Comparison of ENCODE assay signal across 14 mouse cellular contexts in genomic region chr3:17788334-17788720, GRCm38 (mm10).
DNase-seq lines count a peak whose midpoint lies in the region; ATAC-seq and TF ChIP-seq lines count a peak whose summit lies in the region.
"Had no signal": no experiment of that assay in that cellular context is flagged by ENCODE, and none has a peak within 500 bp of the region (broad histone marks: within the 10 kb centered on the region; RNA-seq: fewer than 3 reads in every experiment).

No protein-coding gene starts in this region.

- no peak for ATAC-seq in hindbrain, embryonic 14.5 days (ENCODE audit: low FRiP score)
- no peak for ATAC-seq in midbrain, postnatal 0 days (ENCODE audit: low FRiP score)
- no peak for ATAC-seq in megakaryocyte, adult 5-6 weeks (ENCODE audit: poor library complexity, severe bottlenecking)

- peak overlapping the region; percentile 96 for H3K27ac ChIP-seq in layer of hippocampus, adult 2 months
- peak overlapping the region; percentile 100 for H3K27ac ChIP-seq in hindbrain, embryonic 14.5 days
- H3K27ac ChIP-seq in midbrain, postnatal 0 days (ENCODE audit: low read depth, low read length) = peak overlapping the region; percentile 100
- H3K27ac ChIP-seq: gastrocnemius, adult 2 months; heart, embryonic 13.5 days; lung, embryonic 15.5 days had no signal

- H3K4me1 ChIP-seq in hindbrain, embryonic 14.5 days (replicated peaks; ENCODE audit: control insufficient read depth, insufficient read depth, low read length) = peaks cover 22% of the 10 kb centered on the region
- H3K4me1 ChIP-seq in midbrain, postnatal 0 days (ENCODE audit: insufficient read depth, low read length) = peaks cover 4% of the 10 kb centered on the region; the same call in 1 of the 2 replicates

- no peak overlapping the region for H3K4me3 ChIP-seq in layer of hippocampus, adult 2 months
- peak overlapping the region; percentile 75 for H3K4me3 ChIP-seq in hindbrain, embryonic 14.5 days (replicated peaks; ENCODE audit: low read length)
- peak overlapping the region; percentile 80 for H3K4me3 ChIP-seq in midbrain, postnatal 0 days (ENCODE audit: low read depth, low read length)
- H3K4me3 ChIP-seq: erythroblast, embryonic 14.5 days; gastrocnemius, adult 2 months; heart, embryonic 13.5 days; lung, embryonic 15.5 days had no signal

- no peaks in the 10 kb centered on the region for H3K9me3 ChIP-seq in hindbrain, embryonic 14.5 days (ENCODE audit: control insufficient read depth, low read length)
- no peaks in the 10 kb centered on the region for H3K9me3 ChIP-seq in midbrain, postnatal 0 days (ENCODE audit: low read length)
- H3K9me3 ChIP-seq: heart, embryonic 13.5 days; lung, embryonic 15.5 days had no signal

- no peak for TF ChIP-seq CTCF in layer of hippocampus, adult 2 months (conservative IDR thresholded peaks at IDR 0.05)
- TF ChIP-seq CTCF in midbrain, postnatal 0 days (IDR thresholded peaks at IDR 0.05) = no peak

- WGBS in hindbrain, embryonic 14.5 days = 26% methylated on average over 4 of the region's 4 CpGs
- 17% methylated on average over 4 of the region's 4 CpGs for WGBS in midbrain, postnatal 0 days

- no peak for DNase-seq in layer of hippocampus, adult 2 months (ENCODE audit: low spot score in 2 of 2)
- DNase-seq in layer of hippocampus, postnatal 25 days (ENCODE audit: extremely low spot score in 1 of 2, low spot score in 1 of 2) = no peak
- DNase-seq in hindbrain, embryonic 14.5 days (ENCODE audit: low spot score) = no peak
- DNase-seq in midbrain, postnatal 0 days (ENCODE audit: low spot score) = no peak
- DNase-seq in urinary bladder, postnatal 4 days (ENCODE audit: low spot score in 2 of 2) = no peak
- DNase-seq in layer of hippocampus, adult 18-20 months (ENCODE audit: low spot score in 2 of 2) = no peak
- no peak for DNase-seq in spleen, postnatal 36 days (ENCODE audit: low spot score in 2 of 2)
- DNase-seq: adrenal gland, adult 8-10 months; gastrocnemius, adult 2 months; kidney, postnatal 25 days had no signal

- H3K27me3 ChIP-seq in hindbrain, embryonic 14.5 days (ENCODE audit: control insufficient read depth, insufficient read depth, low read length) = no peaks in the 10 kb centered on the region
- no peaks in the 10 kb centered on the region for H3K27me3 ChIP-seq in midbrain, postnatal 0 days (ENCODE audit: insufficient read depth, low read length)

- peak overlapping the region; percentile 100 for H3K4me2 ChIP-seq in hindbrain, embryonic 14.5 days (replicated peaks)
- H3K4me2 ChIP-seq in midbrain, postnatal 0 days (ENCODE audit: low read depth, low read length, poor library complexity, severe bottlenecking) = peak overlapping the region; percentile 99
- H3K4me2 ChIP-seq: lung, embryonic 15.5 days had no signal

- H3K36me3 ChIP-seq in hindbrain, embryonic 14.5 days (replicated peaks; ENCODE audit: control insufficient read depth, insufficient read depth) = no peaks in the 10 kb centered on the region
- H3K36me3 ChIP-seq in midbrain, postnatal 0 days (ENCODE audit: insufficient read depth, low read length) = no peaks in the 10 kb centered on the region
- H3K36me3 ChIP-seq: heart, embryonic 13.5 days; lung, embryonic 15.5 days had no signal

- H3K9ac ChIP-seq in hindbrain, embryonic 14.5 days = peak overlapping the region; percentile 99
- peak overlapping the region; percentile 99 for H3K9ac ChIP-seq in midbrain, postnatal 0 days (replicated peaks; ENCODE audit: low read length, poor library complexity, severe bottlenecking)
- H3K9ac ChIP-seq: heart, embryonic 13.5 days; lung, embryonic 15.5 days had no signal
